Mouse (Mus musculus) ovary, postnatal 14 days (tissue): ENCODE measurements at regions not wholly inside any gene's neighbourhood (a gene's known extent, or its start where the extent isn't known, plus 50 kb on each side); places are given as distances from the start of the nearest gene placed in this dataset.

Experiments used
- DNase-seq: peaks from one replicate; pipeline ENCODE4 v3.0.0; 2022; ENCODE audit warnings: low spot score

- no peak for DNase-seq
Measured at GRCm38 (mm10) chr15:10767535-10767934, 53.1 kb upstream of the Rai14 start.

DNA sequence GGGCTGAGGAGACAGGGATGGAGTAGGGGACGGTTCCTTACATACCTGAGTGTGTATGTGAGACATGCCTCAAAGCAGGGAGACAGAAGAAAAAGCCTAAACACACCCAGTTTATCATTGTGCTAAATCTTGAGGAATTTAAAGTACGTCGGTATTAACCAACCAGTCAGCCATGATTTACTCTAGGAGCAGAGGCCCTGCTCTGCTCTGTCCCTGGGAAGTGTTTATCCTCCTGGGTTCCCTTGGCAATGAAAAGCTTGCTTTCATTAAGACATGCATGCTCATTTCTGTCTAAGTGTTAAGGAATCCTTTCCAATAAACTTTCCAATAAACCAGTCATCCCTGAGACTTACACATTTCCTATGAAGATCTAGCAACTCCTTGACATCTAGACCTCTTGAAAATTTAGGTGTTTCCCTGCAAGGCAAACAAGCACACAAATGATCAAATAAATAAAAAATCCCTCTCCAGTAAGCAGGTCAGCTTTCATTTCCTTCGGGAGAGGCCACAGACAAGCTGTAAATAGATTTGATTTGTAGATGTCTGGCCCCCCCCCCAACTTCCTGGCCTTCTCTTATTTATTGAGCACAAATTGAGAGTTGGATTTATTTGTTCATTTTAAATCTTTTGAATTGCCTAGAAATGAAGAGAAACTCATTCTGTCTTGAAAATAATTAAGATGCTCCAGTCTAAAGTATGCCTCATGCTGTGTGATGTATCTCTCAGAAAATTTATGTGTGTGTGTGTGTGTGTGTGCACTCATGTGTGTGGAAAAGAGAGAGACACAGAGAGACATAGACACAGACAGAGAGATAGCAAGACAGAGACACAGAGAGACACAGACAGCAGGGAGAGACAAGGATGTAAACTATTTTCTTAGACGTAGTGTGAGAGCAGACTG is 56.2 kb upstream of the Rai14 start:
- DNase-seq = no peak

DNA sequence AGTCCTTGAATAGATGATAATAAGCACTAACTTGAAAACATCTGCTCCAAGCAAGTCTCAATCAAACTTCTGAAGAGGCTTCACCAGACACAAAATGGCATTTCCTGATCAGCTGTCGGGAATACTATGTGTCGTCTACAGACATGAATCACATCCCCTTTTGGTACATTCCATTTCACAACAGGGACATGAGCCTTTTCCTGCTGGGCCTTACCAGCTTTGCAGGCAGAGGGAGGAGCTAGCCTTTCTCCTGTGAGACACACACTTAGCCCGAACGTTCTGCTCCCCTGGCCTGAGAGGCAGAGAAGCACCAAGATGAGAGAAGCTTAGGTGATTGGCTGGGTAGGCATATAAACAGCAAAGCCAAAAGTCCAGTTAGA is 56.9 kb upstream of the Rai14 start:
- no peak for DNase-seq

GRCm38 (mm10) chr15:10779941-10780620 is 65.7 kb upstream of the Rai14 start:
- DNase-seq = no peak

- DNase-seq = no peak
Measured at GRCm38 (mm10) chr15:10789371-10789770, 74.9 kb upstream of the Rai14 start.

GRCm38 (mm10) chr15:10790862-10791497 is 76.6 kb upstream of the Rai14 start:
- no peak for DNase-seq

DNA sequence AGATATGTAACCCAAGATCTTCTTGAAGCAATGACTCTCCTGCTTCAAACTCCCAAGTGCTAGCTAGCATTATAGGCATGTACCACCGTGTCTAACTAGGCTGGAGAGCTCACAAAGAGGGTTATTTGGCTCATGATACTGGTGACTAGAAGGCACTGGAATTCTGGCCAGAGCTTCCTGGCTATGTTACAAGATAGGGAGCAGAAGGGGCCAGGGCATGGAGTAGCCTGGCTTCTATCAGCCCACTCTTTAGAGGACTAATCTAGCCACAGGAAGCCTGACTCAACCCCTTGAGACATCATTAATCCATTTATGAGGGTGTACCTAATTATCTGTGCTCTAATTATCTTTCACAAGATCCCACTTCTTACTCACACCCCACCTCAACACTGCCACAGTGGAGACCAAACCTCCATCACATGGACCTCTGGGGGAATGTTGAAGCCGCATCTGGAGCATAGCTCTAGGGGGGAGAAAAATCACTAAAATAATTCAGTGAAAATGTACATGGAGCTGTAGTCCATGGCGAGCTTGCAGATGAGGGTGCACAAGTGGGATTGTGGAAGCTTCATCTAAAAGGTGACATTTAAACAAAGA is 77.2 kb upstream of the Rai14 start:
- no peak for DNase-seq

DNA sequence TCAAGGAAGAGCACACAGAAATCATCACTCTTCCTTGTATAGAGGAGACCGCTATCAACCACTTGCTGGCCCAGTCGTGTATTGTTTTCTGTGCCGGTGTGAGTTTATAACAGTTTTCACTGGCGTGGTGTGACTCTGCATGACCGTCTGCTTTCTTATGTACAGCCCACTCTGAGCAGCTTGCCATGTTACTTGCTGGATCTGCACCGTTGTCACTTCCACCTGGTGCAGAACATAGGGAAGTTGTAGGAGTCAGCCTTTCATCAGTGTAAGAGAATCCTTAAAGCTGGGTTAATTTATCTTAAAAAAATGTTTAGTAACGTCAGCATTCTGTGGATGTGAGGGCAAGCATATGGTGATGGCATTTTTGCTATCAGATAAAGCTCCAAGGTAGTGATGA is 77.7 kb upstream of the Rai14 start:
- DNase-seq = no peak

DNA sequence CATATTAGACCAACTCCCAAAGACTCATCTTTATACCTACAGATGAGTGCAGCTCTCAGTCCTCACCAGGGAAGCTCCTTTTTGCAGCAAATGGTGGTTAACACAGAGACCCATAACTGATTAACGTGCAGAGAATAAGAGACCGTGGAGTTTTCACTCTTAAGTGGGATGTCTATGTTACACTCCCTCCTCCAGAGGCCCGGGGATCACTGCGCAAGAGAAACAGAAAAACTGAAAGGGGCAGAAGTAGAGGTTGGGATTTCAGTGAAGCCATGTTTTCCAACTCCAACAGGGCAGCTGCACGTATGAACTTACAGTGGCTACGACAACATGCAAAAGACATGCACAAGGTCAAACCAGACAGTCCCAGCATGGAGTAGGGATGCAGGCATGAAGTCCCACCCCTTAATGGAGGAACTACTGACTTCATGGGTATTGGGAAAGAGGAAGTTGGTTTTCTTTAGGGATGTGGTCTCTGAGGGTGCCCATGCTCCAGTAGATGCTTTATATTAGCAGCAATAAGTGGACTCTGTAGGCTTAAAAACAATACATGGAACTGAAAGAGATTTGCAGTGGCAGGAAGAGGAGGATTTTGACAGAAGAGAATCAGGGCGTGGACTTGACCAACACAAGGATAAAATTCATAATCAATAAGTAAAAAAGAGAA is 80.8 kb upstream of the Rai14 start:
- no peak for DNase-seq

DNA sequence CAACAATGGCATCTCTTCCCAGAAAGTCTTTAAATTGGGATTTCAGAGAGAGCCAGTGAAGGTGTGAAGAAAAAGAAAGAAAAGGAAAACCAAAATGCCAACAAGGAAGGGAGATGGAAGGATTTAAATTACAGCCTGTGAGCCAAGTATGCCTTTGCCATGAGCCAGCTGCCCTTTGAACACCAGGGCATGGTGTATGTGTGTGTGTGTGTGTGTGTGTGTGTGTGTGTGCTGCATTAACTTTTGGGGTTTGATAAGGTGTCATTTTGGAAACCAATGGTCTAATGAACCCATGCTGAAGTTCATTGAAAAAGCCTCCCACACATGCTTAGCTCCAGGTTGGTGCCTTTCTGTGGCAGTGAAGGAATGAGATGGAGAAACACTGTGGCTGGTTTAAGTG is 85.2 kb upstream of the Rai14 start:
- DNase-seq = no peak

DNA sequence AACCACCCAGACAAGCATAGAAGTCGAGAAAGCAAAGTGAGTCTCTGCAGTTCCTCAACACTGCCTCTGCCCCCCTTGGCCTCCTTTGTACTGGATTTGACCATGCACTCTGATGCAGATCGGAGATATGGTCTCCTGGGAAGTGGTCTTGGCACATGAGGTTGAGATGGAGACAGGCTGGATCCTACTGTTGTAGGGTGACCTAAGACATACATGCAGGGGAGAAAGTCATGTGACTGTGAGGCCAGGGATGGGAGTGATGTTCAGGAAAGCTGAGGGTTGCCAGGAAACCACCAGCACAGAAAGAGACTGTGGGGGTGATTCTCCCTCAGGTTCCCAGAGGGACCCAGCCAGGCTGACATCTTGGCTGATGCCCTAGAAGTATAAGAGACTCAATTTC is 99.8 kb upstream of the Rai14 start:
- no peak for DNase-seq

- no peak for DNase-seq
Measured at GRCm38 (mm10) chr15:10814709-10815108, 100.3 kb upstream of the Rai14 start.

- no peak for DNase-seq
Measured at GRCm38 (mm10) chr15:10816213-10816621, 101.8 kb upstream of the Rai14 start.

DNA sequence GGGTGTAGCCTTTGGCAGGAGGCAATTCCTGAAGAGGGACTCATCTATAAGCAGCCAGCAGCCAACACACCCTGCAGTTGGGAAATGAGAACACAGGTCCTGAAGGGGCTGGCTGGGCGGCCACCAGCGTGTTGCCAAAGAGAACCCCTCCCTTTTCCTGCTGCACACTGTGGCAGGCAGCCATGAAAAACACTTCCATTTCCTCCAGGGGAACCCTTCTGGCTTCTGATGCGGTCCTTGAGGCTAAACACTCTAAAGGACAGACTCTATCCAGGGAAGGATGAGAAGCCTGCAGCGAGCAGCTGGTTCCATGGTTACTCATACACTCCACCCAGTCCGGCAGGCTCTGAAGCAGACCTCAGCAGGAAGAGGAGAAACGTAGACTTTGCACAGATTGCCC is 103.8 kb upstream of the Rai14 start:
- DNase-seq = peak; percentile 18

DNA sequence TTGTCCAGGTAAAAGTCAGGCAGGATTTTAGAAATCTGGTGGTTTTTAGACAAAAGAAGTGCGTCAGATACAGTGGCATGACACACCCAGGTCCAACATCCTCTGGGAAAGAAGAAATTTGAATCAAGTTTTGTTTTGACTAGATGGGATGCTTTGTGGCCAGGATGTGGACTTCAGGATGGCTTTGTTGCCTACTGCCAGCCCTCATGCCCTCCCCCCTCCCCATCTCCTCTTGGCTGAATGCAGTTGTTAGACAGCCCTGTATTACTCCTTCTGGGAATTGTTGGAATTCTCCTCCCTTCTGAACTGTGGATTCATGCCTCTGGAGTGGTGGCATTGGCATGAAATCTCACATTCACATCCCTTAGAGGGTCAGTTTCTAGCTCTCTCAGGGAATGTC is 104.3 kb upstream of the Rai14 start:
- DNase-seq = no peak

DNA sequence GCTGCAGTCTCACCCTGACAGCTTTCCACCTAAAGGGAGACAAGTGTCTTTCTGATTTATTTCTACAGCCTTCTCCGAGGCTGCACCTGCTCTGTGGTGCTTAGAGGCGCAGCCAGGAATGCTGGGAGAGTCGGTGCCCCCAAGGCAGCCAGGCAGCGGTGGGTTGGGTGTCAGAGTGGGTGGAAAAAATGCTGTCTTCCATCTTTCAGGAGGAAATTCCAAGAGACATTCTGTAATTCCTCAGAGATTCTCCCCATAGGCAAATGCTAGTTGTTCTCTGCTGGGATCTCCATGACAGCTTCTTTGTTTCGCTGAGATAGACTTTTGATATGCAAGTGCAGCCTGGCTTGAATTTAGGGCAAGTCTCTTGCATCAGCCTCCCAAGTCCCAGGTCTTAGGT is 109.5 kb upstream of the Rai14 start:
- no peak for DNase-seq

DNA sequence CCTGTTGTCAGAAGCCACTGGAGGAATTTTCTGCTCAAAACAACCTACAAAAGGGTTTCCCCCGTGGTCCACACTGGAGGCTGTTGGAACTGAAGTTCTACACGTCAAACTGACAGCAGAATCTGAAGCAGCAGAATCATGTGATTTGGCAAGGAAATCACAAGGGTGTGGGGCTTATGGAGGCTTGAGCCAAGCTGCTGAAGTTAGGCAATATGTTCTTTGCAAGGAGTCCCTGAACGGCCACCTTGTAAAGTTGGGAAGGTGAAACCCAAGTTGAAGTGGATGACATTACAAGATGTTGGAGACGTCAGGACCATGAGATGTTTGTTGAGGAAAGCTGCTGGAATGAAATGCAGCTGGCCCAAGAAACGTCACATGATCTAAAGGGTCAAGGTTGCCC is 115.2 kb upstream of the Rai14 start:
- no peak for DNase-seq

GRCm38 (mm10) chr15:10830478-10830877 is 116.1 kb upstream of the Rai14 start:
- DNase-seq = no peak

GRCm38 (mm10) chr15:10831106-10831505 is 116.7 kb upstream of the Rai14 start:
- no peak for DNase-seq

DNA sequence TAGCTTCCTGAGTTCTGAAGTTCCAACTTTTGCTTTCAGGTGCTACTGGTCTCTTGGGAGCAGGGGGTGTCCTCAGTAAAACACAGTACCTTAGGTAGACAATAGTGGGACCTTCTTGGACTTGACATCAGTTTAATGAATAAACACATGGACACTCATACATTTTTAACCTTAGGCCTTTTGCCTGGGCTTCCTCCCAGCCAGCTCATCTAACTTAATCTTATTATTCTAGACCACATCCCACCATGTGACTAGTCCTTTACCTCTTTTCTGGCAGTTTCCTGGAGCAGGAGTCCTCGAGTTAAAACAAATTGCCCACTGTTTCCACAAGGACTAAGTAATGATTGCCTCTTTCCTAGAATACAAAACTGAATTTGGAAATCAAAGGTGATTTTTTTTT is 117.9 kb upstream of the Rai14 start:
- DNase-seq = no peak

DNA sequence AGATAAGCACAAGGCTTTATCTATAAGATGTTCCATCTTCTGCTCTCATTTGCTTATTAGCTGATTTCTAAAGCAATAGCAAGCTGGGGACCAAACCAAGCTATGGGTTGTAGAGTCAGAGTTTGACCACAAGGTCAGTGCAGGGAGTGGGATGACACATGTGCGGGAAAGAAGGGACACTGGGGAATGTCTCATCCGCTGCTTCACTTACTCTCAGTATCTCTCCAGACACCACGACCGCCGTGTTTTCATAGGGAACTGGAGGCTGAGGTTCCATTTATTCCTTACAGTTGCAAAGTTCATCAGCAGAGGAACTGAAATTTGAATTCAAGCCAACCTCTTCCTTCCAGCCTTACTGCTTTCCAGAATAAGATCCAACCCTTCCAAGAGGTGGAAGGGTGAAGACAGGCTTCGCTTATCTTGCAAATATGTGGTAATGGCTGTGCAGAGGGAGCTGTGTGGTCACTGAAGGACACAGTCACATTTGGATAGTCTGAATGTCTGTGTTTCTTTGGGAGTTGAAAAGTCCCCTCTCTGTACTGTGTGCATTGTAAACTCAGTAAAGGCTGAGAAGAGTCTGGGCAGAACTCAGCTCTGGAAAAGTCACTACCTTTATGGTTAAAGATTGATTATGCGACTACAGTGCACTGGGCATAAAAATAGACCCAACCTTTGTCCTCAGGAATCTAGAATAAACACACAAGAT is 118.1 kb upstream of the C1qtnf3 start:
- no peak for DNase-seq
